Mouse (Mus musculus) cerebellum, adult 11-12 months (tissue): ENCODE data around the gene Slfn2.

Experiments used
- DNase-seq: peaks from one replicate; pipeline ENCODE4 v3.0.0; 2022

Gene Slfn2

DNA sequence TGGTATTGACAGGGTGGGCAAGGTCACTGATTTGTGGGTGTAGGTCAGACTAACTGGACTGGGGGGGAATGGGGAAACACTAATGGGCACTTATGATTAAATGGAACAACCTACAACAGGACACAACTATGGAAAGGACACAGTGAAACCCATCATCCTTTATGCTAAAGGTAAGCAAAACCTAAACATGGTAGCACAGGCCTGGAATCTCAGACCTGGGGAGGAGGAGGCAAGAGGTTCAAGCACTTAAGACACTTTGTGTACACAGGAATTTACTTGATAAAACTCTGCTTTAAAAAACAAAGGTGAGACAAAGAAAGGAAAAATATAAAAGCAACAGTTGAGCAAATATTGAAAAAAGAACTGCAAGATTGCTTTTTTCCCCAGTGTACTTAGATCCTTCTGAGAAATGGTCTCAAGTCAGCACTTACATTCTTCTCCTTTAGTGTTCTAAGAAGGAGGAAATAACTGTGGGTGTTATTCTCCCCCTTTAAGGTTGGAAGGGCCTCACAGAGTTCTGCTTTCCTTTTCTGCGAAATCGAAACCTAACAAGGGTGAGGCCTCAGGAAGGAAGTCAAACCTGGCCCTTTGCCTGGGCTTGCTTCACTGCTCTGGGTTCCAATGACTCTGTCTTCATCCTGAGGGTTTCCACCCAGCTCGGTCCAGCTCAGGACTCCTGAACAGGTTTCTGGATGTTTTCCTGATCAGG, 13.0 kb downstream of the Slfn2 start:
- no peak for DNase-seq

GRCm38 (mm10) chr11:83078423-83079140, 13.7 kb downstream of the Slfn2 start:
- no peak for DNase-seq

DNA sequence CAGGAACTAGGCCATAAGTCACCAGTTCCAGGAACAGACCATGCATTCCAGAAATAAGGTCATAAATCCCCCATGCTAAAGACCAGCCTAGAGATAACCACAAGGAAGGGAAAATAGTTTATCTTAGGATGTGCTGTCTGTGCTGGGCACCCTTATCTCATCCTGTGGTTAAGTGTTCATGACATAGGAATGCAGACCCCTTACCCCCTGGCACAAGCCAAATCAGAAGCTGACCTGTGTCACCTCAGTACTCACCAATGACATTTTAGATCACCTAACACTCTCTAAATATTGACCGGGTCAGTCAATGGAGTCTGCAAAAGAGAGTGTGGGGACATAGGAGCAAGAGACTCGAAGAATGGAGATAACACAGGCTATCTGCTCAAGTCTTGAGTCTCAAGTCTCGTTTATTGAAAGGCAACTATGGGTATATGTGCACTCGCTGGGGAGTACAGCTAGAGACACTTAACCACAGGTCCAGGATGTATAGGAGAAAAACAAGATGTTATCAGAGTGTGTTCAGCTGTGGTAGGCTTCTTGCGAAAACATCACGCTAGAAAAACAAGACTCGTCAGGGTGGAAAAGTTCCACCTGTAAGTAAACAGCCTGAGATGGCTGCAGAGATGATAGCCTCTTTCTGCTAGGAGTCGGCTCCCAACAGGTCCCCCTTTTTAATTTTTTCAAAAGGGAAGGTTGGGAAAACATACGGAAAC, 14.7 kb downstream of the Slfn2 start:
- DNase-seq = no peak

GRCm38 (mm10) chr11:83082741-83083473, 18.0 kb downstream of the Slfn2 start:
- no peak for DNase-seq

DNA sequence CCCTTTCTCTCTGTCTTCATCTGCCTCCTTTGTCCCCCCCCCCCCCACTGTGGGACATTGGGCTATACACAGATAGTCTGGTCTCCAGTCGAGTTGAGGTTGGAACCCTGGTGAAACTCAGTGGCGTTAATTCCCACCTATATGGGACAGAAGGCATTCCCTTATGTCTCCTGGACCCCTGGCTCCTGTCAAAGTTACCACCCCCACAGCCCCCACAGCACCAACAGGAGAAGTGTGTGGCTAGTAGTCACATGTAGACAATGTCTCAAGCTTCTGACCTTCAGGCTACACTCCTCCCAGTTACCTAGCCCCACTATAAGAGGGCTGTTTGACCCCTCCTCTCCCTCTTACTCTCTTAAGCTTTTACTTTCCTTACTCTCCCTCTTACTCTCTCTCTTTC, 19.2 kb downstream of the Slfn2 start:
- no peak for DNase-seq

DNA sequence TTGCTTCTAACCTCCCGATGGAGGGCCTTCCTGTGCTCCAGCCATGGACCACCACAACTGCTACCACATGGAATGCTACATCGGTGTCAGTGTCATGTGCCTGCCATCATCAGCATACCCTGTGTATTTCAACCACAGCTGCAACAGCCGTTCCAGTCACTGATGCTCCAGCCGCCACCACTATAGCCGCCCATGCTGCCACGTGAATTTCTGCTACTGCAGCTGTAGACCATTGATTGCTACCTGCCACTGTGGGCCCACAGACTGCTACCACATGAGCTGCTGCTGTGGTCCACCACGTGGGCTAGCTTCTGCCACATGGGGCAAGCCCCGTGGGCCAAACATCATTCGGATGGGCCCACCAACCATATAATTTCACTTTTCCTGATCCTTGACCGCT, 19.8 kb downstream of the Slfn2 start:
- DNase-seq = no peak

DNA sequence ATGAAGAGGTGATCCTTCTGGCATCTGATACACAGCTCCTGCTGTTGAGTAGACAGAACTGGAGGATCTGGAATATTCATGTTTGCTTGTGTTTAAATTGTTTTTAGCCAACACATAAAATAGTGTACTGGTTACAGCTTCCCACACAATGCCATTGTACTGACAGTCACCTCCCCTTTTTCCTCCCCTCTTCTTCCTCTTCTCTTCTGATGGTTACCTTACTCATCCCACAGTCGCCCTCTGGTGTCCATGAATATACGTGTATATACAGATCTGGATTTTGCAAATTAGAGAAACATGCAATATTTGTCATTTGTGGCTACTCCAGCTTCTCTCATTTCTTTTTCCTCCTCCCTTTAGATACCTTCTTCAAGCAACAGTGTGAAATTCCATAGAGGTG, 50.2 kb downstream of the Slfn2 start:
- no peak for DNase-seq

DNA sequence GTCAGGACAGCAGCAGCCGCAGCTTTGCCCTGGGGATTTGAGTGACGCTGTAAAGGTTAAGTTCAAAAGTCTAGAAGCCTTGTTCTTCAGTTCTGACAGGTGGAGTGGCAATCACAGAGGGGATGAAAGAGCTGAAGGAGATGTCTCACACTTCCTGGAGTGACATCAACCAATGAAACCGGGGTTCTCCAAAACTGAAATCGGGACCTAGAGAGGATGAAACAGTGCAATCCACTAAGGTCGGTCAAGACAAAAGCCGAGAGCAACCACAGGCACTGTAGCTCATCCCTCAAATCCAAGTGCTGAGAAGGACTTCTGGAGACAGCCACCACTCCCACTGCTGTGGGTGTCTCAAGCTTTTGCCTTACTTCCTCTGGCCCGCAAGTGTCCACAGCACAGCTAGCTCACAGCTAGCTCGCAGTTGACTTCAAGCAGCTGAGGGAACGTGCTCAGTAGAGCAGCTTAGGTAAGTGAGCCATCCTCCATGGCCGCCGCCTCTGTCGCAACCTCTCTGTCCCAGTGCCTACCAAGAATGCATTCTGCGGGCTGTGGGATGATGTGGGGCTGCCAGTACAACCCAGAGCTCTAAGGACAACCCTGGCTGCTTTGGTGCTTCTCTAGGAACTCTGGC, 51.8 kb downstream of the Slfn2 start, which contains the start of gene Slfn1:
Slfn1 (plus strand) TSS at position 253 of the 631 bp plus-strand sequence.
- DNase-seq = no peak

GRCm38 (mm10) chr11:83118056-83118455, 53.1 kb downstream of the Slfn2 start:
- DNase-seq = no peak
